Mouse (Mus musculus) cerebellum, adult 8-10 months (tissue): ENCODE measurements around the gene Cdc20b.

ENCODE experiments used
- DNase-seq: peaks from one replicate; pipeline ENCODE4 v3.0.0; 2022

Cdc20b gene

DNA sequence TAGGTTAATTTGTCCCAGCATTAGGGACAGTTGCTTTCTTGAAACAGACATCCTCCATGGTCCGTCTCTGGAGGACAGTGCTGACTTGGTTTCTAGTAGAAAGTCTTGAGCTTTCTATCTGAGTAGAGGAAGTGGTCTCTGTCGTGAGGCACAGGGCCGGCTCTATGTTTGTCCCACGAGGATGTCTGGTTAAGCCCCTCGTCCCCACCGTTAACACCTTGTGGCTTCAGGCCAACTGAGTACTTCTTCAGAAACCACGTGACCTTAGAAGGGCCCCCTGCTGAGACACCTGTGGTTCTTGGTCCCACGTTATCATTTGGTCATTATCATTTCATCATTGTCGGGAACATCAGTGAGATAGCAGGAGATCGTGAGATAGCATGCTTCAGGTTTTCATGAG lies 66.9 kb downstream of the Cdc20b start:
- no peak for DNase-seq

DNA sequence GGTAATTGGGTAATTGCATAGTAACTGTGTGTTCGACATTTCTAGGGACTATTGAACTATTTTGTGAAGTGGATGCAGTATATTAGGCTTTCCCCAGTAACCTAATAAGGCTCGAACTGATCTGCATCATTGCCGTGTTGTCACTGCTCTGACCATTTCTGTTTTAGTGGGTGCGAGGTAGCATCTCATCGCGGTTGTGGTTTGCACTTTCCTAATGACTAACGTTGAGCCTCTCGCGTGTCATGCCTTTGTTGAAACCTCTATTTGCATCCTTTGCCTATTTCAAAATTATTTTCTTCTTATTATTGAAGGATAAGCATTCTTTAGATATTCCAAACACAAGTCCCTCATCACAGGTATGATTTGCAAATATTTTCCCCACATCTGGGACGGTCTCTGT lies 69.8 kb downstream of the Cdc20b start:
- no peak for DNase-seq

DNA sequence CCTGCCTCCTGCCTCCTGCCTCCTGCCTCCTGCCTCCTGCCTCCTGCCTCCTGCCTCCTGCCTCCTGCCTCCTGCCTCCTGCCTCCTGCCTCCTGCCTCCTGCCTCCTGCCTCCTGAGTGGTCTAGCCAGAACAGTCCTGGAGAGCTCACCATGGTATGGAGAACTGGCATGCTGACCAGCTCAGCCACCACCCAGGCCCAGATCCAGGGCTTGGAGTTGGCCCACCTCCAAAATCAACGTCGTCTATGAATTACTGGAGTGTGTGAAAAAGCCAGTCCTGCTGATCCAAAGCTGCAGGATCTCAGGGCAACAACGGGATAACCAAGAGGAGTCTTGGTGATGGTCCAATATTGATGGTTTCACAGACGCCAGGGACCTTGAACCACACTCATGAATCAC lies 84.1 kb downstream of the Cdc20b start:
- DNase-seq, result no peak

DNA sequence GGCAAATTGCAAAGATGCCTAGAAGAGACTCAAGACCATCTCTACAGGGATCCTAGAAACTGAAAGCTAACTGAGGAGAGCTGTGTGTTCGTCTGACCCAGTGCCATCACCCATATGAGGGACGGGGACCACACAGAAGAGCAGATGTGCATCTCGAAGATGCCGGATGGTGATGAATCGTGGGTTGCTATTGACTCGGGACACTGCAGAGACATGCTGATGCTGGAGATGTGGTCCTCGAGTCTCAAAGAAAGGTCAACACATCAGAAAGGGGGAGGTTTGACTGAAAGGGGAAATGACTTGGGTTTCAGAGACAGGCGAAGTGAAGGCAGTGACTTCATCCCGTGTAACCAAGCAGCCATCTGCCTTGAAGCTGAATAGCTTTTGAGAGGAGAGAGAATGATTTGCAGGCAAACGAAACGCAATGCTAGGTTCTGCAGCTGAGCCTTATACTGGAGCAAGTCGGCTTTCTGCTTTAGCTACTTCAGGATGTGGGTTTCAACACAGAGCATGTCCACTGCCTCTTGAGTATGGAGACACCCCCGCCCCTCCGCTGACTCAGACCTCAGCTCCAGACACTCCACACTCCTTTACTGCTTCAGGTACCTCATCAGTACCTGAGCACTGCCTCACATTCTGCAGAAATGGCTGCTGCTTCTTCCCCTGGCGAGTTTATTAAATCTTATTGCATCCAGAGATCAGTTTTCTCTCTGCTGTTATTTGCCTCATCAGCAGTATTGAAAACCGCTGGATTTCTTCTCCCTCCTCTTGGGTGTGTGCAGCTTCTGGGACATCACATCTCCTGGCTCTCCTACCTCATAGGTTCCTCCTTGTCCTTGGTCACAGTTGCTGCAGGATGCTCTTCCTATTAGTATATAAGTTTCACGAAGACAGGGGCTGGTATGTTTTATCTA lies 85.7 kb downstream of the Cdc20b start:
- no peak for DNase-seq

DNA sequence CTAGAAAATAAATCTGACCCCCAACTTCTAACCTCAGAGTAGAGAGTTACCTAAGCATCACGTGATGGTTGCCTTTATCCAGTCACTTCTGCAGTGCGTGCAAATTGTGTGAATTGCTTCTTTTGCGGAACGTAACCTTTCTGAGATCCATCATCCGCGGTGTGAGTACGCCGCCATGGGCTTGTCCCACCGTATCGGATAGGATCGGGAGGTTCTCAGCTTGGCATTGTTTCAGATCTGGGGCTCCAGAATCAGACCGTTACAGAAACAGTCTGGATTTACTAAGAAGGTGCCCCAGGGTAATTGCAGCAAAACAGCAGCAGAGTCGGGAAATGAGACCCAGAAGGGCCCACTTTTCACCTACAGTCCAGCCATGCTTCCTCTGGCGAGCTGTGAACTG lies 86.4 kb downstream of the Cdc20b start:
- no peak for DNase-seq

DNA sequence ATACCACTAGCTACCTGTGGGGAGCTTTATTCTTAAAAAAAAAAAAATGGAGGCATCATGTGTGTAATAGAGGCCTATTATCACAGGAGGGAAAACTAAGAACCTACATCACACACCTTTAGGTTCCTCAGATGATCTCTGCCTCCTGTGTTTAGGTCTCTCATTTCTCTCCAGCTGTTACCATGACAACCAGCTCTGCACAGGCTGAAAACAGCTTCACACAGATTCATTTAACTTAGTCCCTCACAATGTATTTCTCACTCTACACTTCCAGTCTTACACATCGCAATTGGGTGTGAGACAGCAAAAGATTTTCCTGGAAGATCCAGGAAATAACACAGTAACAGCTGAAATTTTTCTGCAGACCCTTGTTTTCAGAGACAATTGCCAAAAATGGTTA lies 95.1 kb downstream of the Cdc20b start:
- no peak for DNase-seq

DNA sequence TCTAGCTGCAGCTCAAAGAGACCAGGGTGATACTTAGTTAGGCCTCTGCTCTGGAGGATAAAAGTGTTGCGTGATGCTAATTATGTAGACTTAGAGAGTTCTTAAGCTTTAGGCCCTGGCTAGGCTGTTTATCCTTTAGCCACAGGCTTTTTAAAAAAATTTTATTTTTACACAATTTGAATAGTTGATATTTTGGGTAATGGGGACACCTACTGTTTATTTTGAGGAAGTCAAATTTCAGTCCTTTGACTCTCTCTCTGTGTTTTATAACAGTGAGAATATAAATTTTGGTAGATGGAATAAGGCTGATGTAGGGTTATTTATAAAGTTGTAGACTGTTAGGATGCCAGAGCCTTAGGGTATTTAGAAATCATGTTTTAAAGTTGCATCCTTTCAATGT lies 104.7 kb downstream of the Cdc20b start:
- no peak for DNase-seq
